Mouse (Mus musculus): ENCODE results near the gene Ube4b. TPM values are rescaled to one million over a fixed set of nuclear protein-coding genes. Genes with fewer than 3 reads are reported as not detected.

Ube4b gene
- polyA plus RNA-seq, 1 experiment from 2014 or later = 54.5 TPM

- no peak overlapping the region for H3K27ac ChIP-seq (replicated peaks; ENCODE audit: low read depth, low read length)
- no peaks in the 10 kb centered on the region for H3K4me1 ChIP-seq (ENCODE audit: control insufficient read depth, insufficient read depth, low read length)
Measured at GRCm38 (mm10) chr4:149305761-149306711, 120.5 kb downstream of the Ube4b start.

GRCm38 (mm10) chr4:149304466-149304865 lies 122.1 kb downstream of the Ube4b start:
- no peak overlapping the region for H3K4me3 ChIP-seq (ENCODE audit: low read depth, low read length)

More at GRCm38 (mm10) chr4:149305761-149306711, 120.5 kb downstream of the Ube4b start:
- ATAC-seq (replicated peaks; ENCODE audit: insufficient number of reproducible peaks, low FRiP score, low TSS enrichment, low read depth) (no peak), DNase-seq (ENCODE audit: low spot score) (no peak)
- Histone ChIP-seq H3K27me3 (ENCODE audit: control insufficient read depth, insufficient read depth, low read length) (no peaks in the 10 kb centered on the region), H3K36me3 (replicated peaks; ENCODE audit: control insufficient read depth, insufficient read depth, low read depth, low read length) (no peaks in the 10 kb centered on the region), H3K4me3 (ENCODE audit: low read depth, low read length) (peak overlapping the region; percentile 99), H3K9me3 (replicated peaks; ENCODE audit: control insufficient read depth, low read length) (no peaks in the 10 kb centered on the region), H3K9ac (replicated peaks; ENCODE audit: low read length) (peak overlapping the region; percentile 94), H3K4me2 (ENCODE audit: low read depth, low read length) (peak overlapping the region; percentile 62)
- WGBS = 41% methylated on average over 14 of the region's 14 CpGs

GRCm38 (mm10) chr4:149303502-149303901 lies 123.0 kb downstream of the Ube4b start:
- Histone ChIP-seq H3K4me2 (ENCODE audit: low read depth, low read length) (no peak overlapping the region), H3K9me3 (replicated peaks; ENCODE audit: control insufficient read depth, low read length) (no peaks in the 10 kb centered on the region), H3K4me3 (ENCODE audit: low read depth, low read length) (no peak overlapping the region), H3K27me3 (ENCODE audit: control insufficient read depth, insufficient read depth, low read length) (no peaks in the 10 kb centered on the region), H3K9ac (replicated peaks; ENCODE audit: low read length) (no peak overlapping the region), H3K36me3 (replicated peaks; ENCODE audit: control insufficient read depth, insufficient read depth, low read depth, low read length) (no peaks in the 10 kb centered on the region), H3K4me1 (ENCODE audit: control insufficient read depth, insufficient read depth, low read length) (no peaks in the 10 kb centered on the region), H3K27ac (replicated peaks; ENCODE audit: low read depth, low read length) (no peak overlapping the region)
- DNase-seq (ENCODE audit: low spot score) (no peak), ATAC-seq (replicated peaks; ENCODE audit: insufficient number of reproducible peaks, low FRiP score, low TSS enrichment, low read depth) (no peak)
- WGBS = 68% methylated on average over 5 of the region's 5 CpGs

More at GRCm38 (mm10) chr4:149304466-149304865, 122.1 kb downstream of the Ube4b start:
- Histone ChIP-seq H3K36me3 (replicated peaks; ENCODE audit: control insufficient read depth, insufficient read depth, low read depth, low read length) (no peaks in the 10 kb centered on the region), H3K27ac (replicated peaks; ENCODE audit: low read depth, low read length) (no peak overlapping the region), H3K27me3 (ENCODE audit: control insufficient read depth, insufficient read depth, low read length) (no peaks in the 10 kb centered on the region), H3K4me1 (ENCODE audit: control insufficient read depth, insufficient read depth, low read length) (no peaks in the 10 kb centered on the region), H3K9ac (replicated peaks; ENCODE audit: low read length) (no peak overlapping the region), H3K9me3 (replicated peaks; ENCODE audit: control insufficient read depth, low read length) (no peaks in the 10 kb centered on the region), H3K4me2 (ENCODE audit: low read depth, low read length) (no peak overlapping the region)
- ATAC-seq (replicated peaks; ENCODE audit: insufficient number of reproducible peaks, low FRiP score, low TSS enrichment, low read depth) = no peak
- WGBS = 86% methylated on average over 1 of the region's 1 CpGs
- no peak for DNase-seq (ENCODE audit: low spot score)

- no peaks in the 10 kb centered on the region for H3K27me3 ChIP-seq (ENCODE audit: control insufficient read depth, insufficient read depth, low read length)
- no peak overlapping the region for H3K4me3 ChIP-seq (ENCODE audit: low read depth, low read length)
- no peak overlapping the region for H3K4me2 ChIP-seq (ENCODE audit: low read depth, low read length)
- no peak overlapping the region for H3K27ac ChIP-seq (replicated peaks; ENCODE audit: low read depth, low read length)
- no peak overlapping the region for H3K9ac ChIP-seq (replicated peaks; ENCODE audit: low read length)
- 88% methylated on average over 5 of the region's 5 CpGs for WGBS
- ATAC-seq (replicated peaks; ENCODE audit: insufficient number of reproducible peaks, low FRiP score, low TSS enrichment, low read depth) (no peak), DNase-seq (ENCODE audit: low spot score) (no peak)
- H3K36me3 ChIP-seq (replicated peaks; ENCODE audit: control insufficient read depth, insufficient read depth, low read depth, low read length) = no peaks in the 10 kb centered on the region
- no peaks in the 10 kb centered on the region for H3K9me3 ChIP-seq (replicated peaks; ENCODE audit: control insufficient read depth, low read length)
- no peaks in the 10 kb centered on the region for H3K4me1 ChIP-seq (ENCODE audit: control insufficient read depth, insufficient read depth, low read length)
Measured at GRCm38 (mm10) chr4:149302751-149303150, 123.8 kb downstream of the Ube4b start.

DNA sequence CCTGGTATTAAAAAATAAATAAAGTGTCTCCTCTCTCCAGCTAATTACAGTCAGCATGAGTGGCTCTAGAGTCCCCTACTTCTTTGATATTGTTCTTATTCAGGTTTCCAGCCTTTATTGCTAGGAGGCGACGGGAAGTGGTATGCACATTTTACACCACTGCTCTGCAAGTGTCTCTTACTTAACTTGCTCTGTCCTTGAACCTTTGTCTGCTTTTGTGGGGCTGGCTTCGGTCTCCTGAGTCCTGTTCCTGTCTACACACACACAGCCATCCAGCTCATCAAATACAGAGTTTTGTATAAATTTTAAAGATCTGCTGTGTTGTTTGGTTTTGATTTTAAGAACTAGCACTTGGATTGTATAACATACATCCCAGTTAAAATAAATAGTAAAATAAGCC lies 124.4 kb downstream of the Ube4b start:
- Histone ChIP-seq H3K27me3 (ENCODE audit: control insufficient read depth, insufficient read depth, low read length) (no peaks in the 10 kb centered on the region), H3K27ac (replicated peaks; ENCODE audit: low read depth, low read length) (no peak overlapping the region), H3K4me3 (ENCODE audit: low read depth, low read length) (no peak overlapping the region), H3K4me1 (ENCODE audit: control insufficient read depth, insufficient read depth, low read length) (no peaks in the 10 kb centered on the region), H3K4me2 (ENCODE audit: low read depth, low read length) (no peak overlapping the region), H3K9ac (replicated peaks; ENCODE audit: low read length) (no peak overlapping the region), H3K36me3 (replicated peaks; ENCODE audit: control insufficient read depth, insufficient read depth, low read depth, low read length) (no peaks in the 10 kb centered on the region), H3K9me3 (replicated peaks; ENCODE audit: control insufficient read depth, low read length) (no peaks in the 10 kb centered on the region)
- WGBS = 77% methylated on average over 3 of the region's 3 CpGs
- no peak for DNase-seq (ENCODE audit: low spot score)
- no peak for ATAC-seq (replicated peaks; ENCODE audit: insufficient number of reproducible peaks, low FRiP score, low TSS enrichment, low read depth)

DNA sequence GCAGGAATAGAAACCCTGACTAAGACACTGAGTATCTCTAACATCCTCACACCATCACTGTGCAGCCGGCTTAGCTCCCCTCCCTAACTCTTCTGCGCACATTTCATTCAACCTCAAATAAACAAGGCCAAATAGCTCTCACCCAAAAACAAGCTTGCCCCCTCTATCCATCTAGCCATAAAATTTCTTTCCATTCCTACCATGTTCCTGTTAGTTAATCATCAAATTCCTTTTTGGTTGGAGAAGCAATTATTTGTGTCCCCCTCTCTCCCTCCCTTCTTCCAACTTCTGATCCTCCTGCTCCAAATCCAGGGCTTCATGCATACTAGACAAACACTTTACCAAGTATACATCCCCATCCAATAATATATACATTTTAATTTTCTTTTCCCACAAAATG lies 130.0 kb downstream of the Ube4b start:
- DNase-seq (ENCODE audit: low spot score) = no peak
- no peaks in the 10 kb centered on the region for H3K27me3 ChIP-seq (ENCODE audit: control insufficient read depth, insufficient read depth, low read length)
- WGBS = 87% methylated on average over 2 of the region's 2 CpGs
- H3K36me3 ChIP-seq (replicated peaks; ENCODE audit: control insufficient read depth, insufficient read depth, low read depth, low read length) = no peaks in the 10 kb centered on the region
- no peak overlapping the region for H3K4me3 ChIP-seq (ENCODE audit: low read depth, low read length)
- no peak for ATAC-seq (replicated peaks; ENCODE audit: insufficient number of reproducible peaks, low FRiP score, low TSS enrichment, low read depth)
- no peaks in the 10 kb centered on the region for H3K4me1 ChIP-seq (ENCODE audit: control insufficient read depth, insufficient read depth, low read length)
- H3K4me2 ChIP-seq (ENCODE audit: low read depth, low read length) = no peak overlapping the region
- no peak overlapping the region for H3K9ac ChIP-seq (replicated peaks; ENCODE audit: low read length)
- H3K27ac ChIP-seq (replicated peaks; ENCODE audit: low read depth, low read length) = no peak overlapping the region
- H3K9me3 ChIP-seq (replicated peaks; ENCODE audit: control insufficient read depth, low read length) = no peaks in the 10 kb centered on the region

DNA sequence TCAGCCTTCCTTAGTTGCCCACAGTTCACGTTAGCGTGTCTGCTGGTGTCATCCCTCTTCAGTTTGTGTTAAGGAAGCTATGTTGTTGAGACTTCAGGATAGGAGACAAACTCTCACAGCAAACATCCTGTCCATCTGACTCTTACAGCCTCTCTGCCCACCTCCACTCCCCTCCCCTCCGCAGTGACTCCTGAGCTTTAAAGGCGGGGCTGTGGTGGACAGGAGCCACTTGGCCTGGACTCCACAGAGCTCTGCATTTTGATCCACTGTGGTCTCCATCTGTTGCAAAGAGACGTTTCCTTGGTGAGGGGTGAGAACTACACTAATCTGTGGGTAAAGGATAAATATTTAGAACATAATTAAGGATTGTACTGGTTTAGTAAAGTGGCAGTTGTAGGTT lies 133.6 kb downstream of the Ube4b start:
- WGBS = 84% methylated on average over 5 of the region's 5 CpGs
- H3K4me2 ChIP-seq (ENCODE audit: low read depth, low read length) = no peak overlapping the region
- H3K9me3 ChIP-seq (replicated peaks; ENCODE audit: control insufficient read depth, low read length) = no peaks in the 10 kb centered on the region
- H3K27me3 ChIP-seq (ENCODE audit: control insufficient read depth, insufficient read depth, low read length) = no peaks in the 10 kb centered on the region
- ATAC-seq (replicated peaks; ENCODE audit: insufficient number of reproducible peaks, low FRiP score, low TSS enrichment, low read depth) (no peak), DNase-seq (ENCODE audit: low spot score) (no peak)
- H3K4me1 ChIP-seq (ENCODE audit: control insufficient read depth, insufficient read depth, low read length) = no peaks in the 10 kb centered on the region
- H3K9ac ChIP-seq (replicated peaks; ENCODE audit: low read length) = no peak overlapping the region
- no peak overlapping the region for H3K4me3 ChIP-seq (ENCODE audit: low read depth, low read length)
- H3K27ac ChIP-seq (replicated peaks; ENCODE audit: low read depth, low read length) = no peak overlapping the region
- H3K36me3 ChIP-seq (replicated peaks; ENCODE audit: control insufficient read depth, insufficient read depth, low read depth, low read length) = no peaks in the 10 kb centered on the region

DNA sequence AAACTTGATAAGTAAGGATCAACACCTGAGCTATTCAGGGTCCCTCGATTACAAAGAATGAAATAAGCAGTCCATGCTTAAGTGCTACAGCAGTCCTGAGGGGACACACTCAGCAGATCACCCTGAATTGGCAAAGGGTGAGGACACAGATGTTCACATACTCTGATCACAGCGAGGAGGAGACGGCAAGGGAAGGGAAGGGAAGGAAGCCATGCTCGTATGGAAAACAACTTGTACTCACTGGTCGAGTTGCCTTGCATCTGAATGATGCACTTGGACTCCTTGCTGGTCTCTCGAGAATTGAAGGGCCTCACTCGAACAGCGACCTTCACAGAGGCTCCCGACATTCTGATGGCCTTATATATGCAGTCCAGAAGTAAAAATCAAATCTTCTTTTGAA lies 135.5 kb downstream of the Ube4b start:
- no peaks in the 10 kb centered on the region for H3K9me3 ChIP-seq (replicated peaks; ENCODE audit: control insufficient read depth, low read length)
- H3K36me3 ChIP-seq (replicated peaks; ENCODE audit: control insufficient read depth, insufficient read depth, low read depth, low read length) = no peaks in the 10 kb centered on the region
- no peak overlapping the region for H3K27ac ChIP-seq (replicated peaks; ENCODE audit: low read depth, low read length)
- no peak overlapping the region for H3K4me2 ChIP-seq (ENCODE audit: low read depth, low read length)
- DNase-seq (ENCODE audit: low spot score) (no peak), ATAC-seq (replicated peaks; ENCODE audit: insufficient number of reproducible peaks, low FRiP score, low TSS enrichment, low read depth) (no peak)
- no peaks in the 10 kb centered on the region for H3K27me3 ChIP-seq (ENCODE audit: control insufficient read depth, insufficient read depth, low read length)
- no peak overlapping the region for H3K4me3 ChIP-seq (ENCODE audit: low read depth, low read length)
- no peaks in the 10 kb centered on the region for H3K4me1 ChIP-seq (ENCODE audit: control insufficient read depth, insufficient read depth, low read length)
- 78% methylated on average over 9 of the region's 9 CpGs for WGBS
- H3K9ac ChIP-seq (replicated peaks; ENCODE audit: low read length) = no peak overlapping the region
